Comparison of ENCODE assay signal across 8 mouse cellular contexts in genomic region chr19:10333545-10334252, GRCm38 (mm10). TPM values are rescaled to one million over a fixed set of nuclear protein-coding genes. Genes with fewer than 3 reads are reported as not detected.
DNase-seq lines count a peak whose midpoint lies in the region; ATAC-seq and TF ChIP-seq lines count a peak whose summit lies in the region.

No protein-coding gene starts in this region.

- intact Hi-C loops in gastrocnemius, postnatal 36 days (cut with DNase I): loop anchor here (2.0 to 5.0 kb wide), 3 partner anchors 59 to 154 kb away; no protein-coding TSS in a partner anchor

- peak; percentile 65 for DNase-seq in adipocyte (ENCODE audit: low spot score)
- DNase-seq in embryo, embryonic 10.5 days (ENCODE audit: low spot score): peak; percentile 88
- DNase-seq in gastrocnemius, postnatal 36 days: peak; percentile 13 to 35
- peak; percentile 49 for DNase-seq in liver, embryonic 11.5 days (ENCODE audit: low spot score)
- DNase-seq in neural tube, embryonic 11.5 days (ENCODE audit: low spot score): peak; percentile 81
- DNase-seq in testis, postnatal 14 days (ENCODE audit: low spot score): peak; percentile 44

- H3K9ac ChIP-seq in kidney, embryonic 15.5 days: no peak overlapping the region
- no peak overlapping the region for H3K9ac ChIP-seq in liver, embryonic 11.5 days (ENCODE audit: low read depth, low read length)
- no peak overlapping the region for H3K9ac ChIP-seq in neural tube, embryonic 11.5 days (ENCODE audit: low read length)

- H3K79me2 ChIP-seq in C2C12 (ENCODE audit: control insufficient read depth, insufficient read depth): no peaks in the 10 kb centered on the region

- H3K4me2 ChIP-seq in kidney, embryonic 15.5 days: no peak overlapping the region
- no peak overlapping the region for H3K4me2 ChIP-seq in liver, embryonic 11.5 days
- H3K4me2 ChIP-seq in neural tube, embryonic 11.5 days (ENCODE audit: low read depth): no peak overlapping the region

- H3K9me3 ChIP-seq in kidney, embryonic 15.5 days (replicated peaks): no peaks in the 10 kb centered on the region
- H3K9me3 ChIP-seq in liver, embryonic 11.5 days (ENCODE audit: control insufficient read depth, low read length): no peaks in the 10 kb centered on the region
- H3K9me3 ChIP-seq in neural tube, embryonic 11.5 days (ENCODE audit: control insufficient read depth, low read length): no peaks in the 10 kb centered on the region

- H3K4me1 ChIP-seq in kidney, embryonic 15.5 days: 0 out of 2 replicates have a peak, but pooled peaks cover 2% of the 10 kb centered on the region
- H3K4me1 ChIP-seq in liver, embryonic 11.5 days (replicated peaks; ENCODE audit: control insufficient read depth, insufficient read depth, low read length): no peaks in the 10 kb centered on the region
- H3K4me1 ChIP-seq in neural tube, embryonic 11.5 days (ENCODE audit: control insufficient read depth, insufficient read depth, low read length): no peaks in the 10 kb centered on the region

- H3ac ChIP-seq in C2C12 (ENCODE audit: control insufficient read depth, insufficient read length, low read depth): no peak overlapping the region

- H3K36me3 ChIP-seq in C2C12 (ENCODE audit: control insufficient read depth, insufficient read depth): no peaks in the 10 kb centered on the region
- no peaks in the 10 kb centered on the region for H3K36me3 ChIP-seq in kidney, embryonic 15.5 days
- no peaks in the 10 kb centered on the region for H3K36me3 ChIP-seq in liver, embryonic 11.5 days (ENCODE audit: control insufficient read depth, insufficient read depth, low read length)
- H3K36me3 ChIP-seq in neural tube, embryonic 11.5 days (ENCODE audit: control insufficient read depth, insufficient read depth, low read length): no peaks in the 10 kb centered on the region

- no peak overlapping the region for H3K4me3 ChIP-seq in C2C12 (ENCODE audit: insufficient read depth, poor library complexity, severe bottlenecking)
- no peak overlapping the region for H3K4me3 ChIP-seq in kidney, embryonic 15.5 days (replicated peaks)
- no peak overlapping the region for H3K4me3 ChIP-seq in liver, embryonic 11.5 days (ENCODE audit: low read depth, low read length)
- H3K4me3 ChIP-seq in neural tube, embryonic 11.5 days (ENCODE audit: low read depth, low read length): no peak overlapping the region

- H3K27ac ChIP-seq in kidney, embryonic 15.5 days: no peak overlapping the region
- H3K27ac ChIP-seq in liver, embryonic 11.5 days (ENCODE audit: low read depth, low read length): no peak overlapping the region
- no peak overlapping the region for H3K27ac ChIP-seq in neural tube, embryonic 11.5 days (ENCODE audit: low read depth, low read length)

- peak; percentile 75 for TF ChIP-seq CTCF in C2C12 (IDR thresholded peaks at IDR 0.05; ENCODE audit: control insufficient read depth, insufficient read depth, insufficient read length)

- H3K27me3 ChIP-seq in C2C12 (ENCODE audit: control insufficient read depth, insufficient read depth, insufficient read length): peaks cover 24% of the 10 kb centered on the region
- peaks cover 11% of the 10 kb centered on the region; the same call in 1 of the 2 replicates for H3K27me3 ChIP-seq in kidney, embryonic 15.5 days
- H3K27me3 ChIP-seq in liver, embryonic 11.5 days (replicated peaks; ENCODE audit: control insufficient read depth, insufficient read depth, low read length): peaks cover 3% of the 10 kb centered on the region; the same call in 1 of the 2 replicates
- no peaks in the 10 kb centered on the region for H3K27me3 ChIP-seq in neural tube, embryonic 11.5 days (ENCODE audit: control insufficient read depth, insufficient read depth, low read length)

- WGBS in kidney, embryonic 15.5 days: 38% methylated on average over 9 of the region's 9 CpGs
- 35% methylated on average over 9 of the region's 9 CpGs for WGBS in liver, embryonic 11.5 days
- WGBS in neural tube, embryonic 11.5 days: 39% methylated on average over 9 of the region's 9 CpGs

- peak; percentile 84 for ATAC-seq in kidney, embryonic 15.5 days (replicated peaks; ENCODE audit: low FRiP score)
- 0 out of 2 replicates have a peak, but pooled peaks have one; percentile 23 for ATAC-seq in liver, embryonic 11.5 days (replicated peaks; ENCODE audit: low FRiP score)
- peak; percentile 75 for ATAC-seq in neural tube, embryonic 11.5 days (ENCODE audit: insufficient read depth, low FRiP score, low TSS enrichment)

- no peaks in the 10 kb centered on the region for H3K79me3 ChIP-seq in C2C12 (ENCODE audit: low read depth)

TF ChIP-seq in C2C12, 6 proteins besides CTCF, POLR2A, EP300 and RAD21:
- TF ChIP-seq CEBPB (IDR thresholded peaks at IDR 0.05; ENCODE audit: low read depth) (no peak), MYOG (IDR thresholded peaks at IDR 0.05; ENCODE audit: control insufficient read depth, extremely low read depth, insufficient read length) (no peak), MAX (IDR thresholded peaks at IDR 0.05) (no peak), MYOD1 (IDR thresholded peaks at IDR 0.05; ENCODE audit: control insufficient read depth, insufficient read length, low read depth) (no peak), USF1 (IDR thresholded peaks at IDR 0.05; ENCODE audit: low read depth) (no peak), FOSL1 (IDR thresholded peaks at IDR 0.05; ENCODE audit: insufficient read depth, low read length, poor library complexity, severe bottlenecking) (no peak)

RNA-seq across cellular contexts. Expression of gene Dagla, which starts 29.0 kb away (rescaled TPM):
- polyA plus RNA-seq in C2C12 (2012; fragmentation: generic; extraction: Trizol): 8.3 TPM
- 1 to 10 TPM; 6.9 to 8.9 TPM for total RNA-seq in gastrocnemius, postnatal 36 days (2021)
- 3.1 and 3.7 TPM in 2 replicates for polyA plus RNA-seq in kidney, embryonic 15.5 days (2015; fragmentation: Nextera tagmentation; extraction: Ambion mirVana)
- 0.77 and 0.82 TPM in 2 replicates for polyA plus RNA-seq in liver, embryonic 11.5 days (2014; fragmentation: Nextera tagmentation; extraction: Ambion mirVana)
- polyA plus RNA-seq in neural tube, embryonic 11.5 days (2014; fragmentation: Nextera tagmentation; extraction: Ambion mirVana): 3.2 and 3.4 TPM in 2 replicates

RNA-seq across cellular contexts. Expression of gene Syt7, which starts 55.2 kb away (rescaled TPM):
- 0.23 TPM for polyA plus RNA-seq in C2C12 (2012; fragmentation: generic; extraction: Trizol)
- total RNA-seq in gastrocnemius, postnatal 36 days (2021): 1 to 10 TPM; 2.3 to 2.5 TPM
- polyA plus RNA-seq in kidney, embryonic 15.5 days (2015; fragmentation: Nextera tagmentation; extraction: Ambion mirVana): 1.5 and 2.3 TPM in 2 replicates
- 1.2 and 1.4 TPM in 2 replicates for polyA plus RNA-seq in liver, embryonic 11.5 days (2014; fragmentation: Nextera tagmentation; extraction: Ambion mirVana)
- polyA plus RNA-seq in neural tube, embryonic 11.5 days (2014; fragmentation: Nextera tagmentation; extraction: Ambion mirVana): 3.7 and 4.7 TPM in 2 replicates

Comparison
In these comparisons a context has a peak if more than half of its experiments do, and no peak if none do; other contexts are left out.
1. DNase-seq: peak in every context shown above with its lines; median percentile 88 in embryo, embryonic 10.5 days; 81 in neural tube, embryonic 11.5 days; 65 in adipocyte; 49 in liver, embryonic 11.5 days; 44 in testis, postnatal 14 days; 24 in gastrocnemius, postnatal 36 days.
2. ATAC-seq: peak in every context shown above with its lines; median percentile 84 in kidney, embryonic 15.5 days; 75 in neural tube, embryonic 11.5 days; 23 in liver, embryonic 11.5 days.